Mouse (Mus musculus): ENCODE measurements around the gene Dmrtc1b. TPM values are rescaled to one million over a fixed set of nuclear protein-coding genes. Genes with fewer than 3 reads are reported as not detected.
A peak's percentile ranks its signal among the peaks of the same experiment; 100 is the strongest.
"Not testable (repeated sequence)": the region's sequence is repeated elsewhere in the genome, so short reads cannot be mapped to it uniquely, and the experiment has no call there.

Dmrtc1b gene
- not detected in 2 replicates for polyA plus RNA-seq (2016; fragmentation: Nextera tagmentation; extraction: Ambion mirVana)

DNA sequence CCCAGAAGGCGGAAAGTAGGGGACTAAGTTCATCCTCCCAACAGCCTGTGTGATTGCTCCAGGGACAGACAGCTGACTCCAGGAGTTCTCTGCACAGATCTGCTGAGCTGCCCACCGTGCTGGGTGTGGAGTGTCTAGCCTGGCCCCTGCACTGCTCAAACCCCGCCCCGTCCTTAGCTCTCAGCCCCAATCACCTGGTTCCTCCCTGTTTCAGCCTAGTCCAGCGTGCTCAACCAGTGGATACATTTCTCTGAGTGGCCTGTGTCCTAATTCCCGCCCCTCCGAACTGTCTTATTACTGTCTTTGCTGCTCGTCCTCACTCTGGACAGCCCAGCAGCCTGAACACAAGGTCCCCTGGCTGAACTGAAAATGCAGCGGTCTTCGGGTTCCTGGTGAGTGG lies at the start of gene Dmrtc1b, which contains the start of gene Gm9112:
Gene Dmrtc1b, plus strand, starts transcription at position 331 of the 400 bp plus-strand sequence.
Gene Gm9112, minus strand, starts transcription at position 101 of the 400 bp plus-strand sequence.
- H3K27ac ChIP-seq; H3K36me3 ChIP-seq (replicated peaks); H3K4me3 ChIP-seq; DNase-seq (ENCODE audit: extremely low spot score, low spot score); H3K9me3 ChIP-seq; H3K4me1 ChIP-seq: not testable (repeated sequence)
- 87% methylated on average over 9 of the region's 10 CpGs for WGBS
- H3K27me3 ChIP-seq (ENCODE audit: poor library complexity, severe bottlenecking): peaks cover 61% of the 10 kb centered on the region

DNA sequence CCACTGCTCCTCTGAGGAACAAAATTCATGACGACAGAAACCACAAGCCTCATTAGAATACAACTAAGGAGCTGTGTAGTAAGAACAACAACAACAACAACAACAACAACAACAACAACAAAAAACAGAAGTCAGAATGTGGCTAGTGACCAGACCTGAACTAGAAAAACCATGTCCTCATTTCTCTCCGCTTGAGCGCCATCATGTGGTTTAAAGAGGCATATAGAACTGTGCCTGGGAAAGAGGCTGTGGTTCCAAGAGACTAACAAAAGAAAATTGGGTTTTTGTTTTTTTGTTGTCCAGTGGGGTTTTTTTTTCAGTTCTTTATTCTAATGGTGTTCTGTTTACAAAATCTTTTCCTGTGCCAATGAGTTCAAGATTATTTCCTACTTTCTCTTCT lies 47.0 kb upstream of the Dmrtc1b start:
- Histone ChIP-seq H3K9me3 (no peaks in the 10 kb centered on the region), H3K27me3 (ENCODE audit: poor library complexity, severe bottlenecking) (peaks cover 29% of the 10 kb centered on the region), H3K36me3 (replicated peaks) (no peaks in the 10 kb centered on the region), H3K27ac (no peak overlapping the region), H3K4me1 (no peaks in the 10 kb centered on the region), H3K4me3 (no peak overlapping the region)
- WGBS: 17% methylated on average over 3 of the region's 3 CpGs
- DNase-seq (ENCODE audit: extremely low spot score, low spot score): no peak

DNA sequence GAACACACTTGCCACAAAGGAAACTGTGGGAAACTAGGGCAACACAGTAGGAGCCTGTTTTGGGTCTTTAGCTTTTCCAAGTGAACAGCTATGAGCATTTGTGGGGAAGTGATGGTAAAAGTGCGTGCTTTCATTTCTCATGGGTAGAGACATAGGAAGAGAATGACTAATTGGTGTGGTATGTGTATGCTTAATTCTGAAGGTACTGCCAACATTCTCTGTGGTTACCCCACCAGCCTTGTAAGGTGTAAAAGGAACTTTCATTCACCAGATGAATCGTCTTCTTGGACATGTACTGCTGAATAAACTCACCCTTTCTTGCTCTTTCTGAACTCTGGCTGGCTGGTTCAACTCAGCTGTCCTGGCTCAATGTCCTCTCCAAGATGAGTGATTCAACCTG lies 41.0 kb upstream of the Dmrtc1b start:
- Histone ChIP-seq H3K27ac (no peak overlapping the region), H3K27me3 (ENCODE audit: poor library complexity, severe bottlenecking) (peaks cover 44% of the 10 kb centered on the region), H3K9me3 (no peaks in the 10 kb centered on the region), H3K4me3 (no peak overlapping the region), H3K36me3 (replicated peaks) (no peaks in the 10 kb centered on the region), H3K4me1 (no peaks in the 10 kb centered on the region)
- no peak for DNase-seq (ENCODE audit: extremely low spot score, low spot score)
- WGBS: 78% methylated on average over 2 of the region's 2 CpGs

DNA sequence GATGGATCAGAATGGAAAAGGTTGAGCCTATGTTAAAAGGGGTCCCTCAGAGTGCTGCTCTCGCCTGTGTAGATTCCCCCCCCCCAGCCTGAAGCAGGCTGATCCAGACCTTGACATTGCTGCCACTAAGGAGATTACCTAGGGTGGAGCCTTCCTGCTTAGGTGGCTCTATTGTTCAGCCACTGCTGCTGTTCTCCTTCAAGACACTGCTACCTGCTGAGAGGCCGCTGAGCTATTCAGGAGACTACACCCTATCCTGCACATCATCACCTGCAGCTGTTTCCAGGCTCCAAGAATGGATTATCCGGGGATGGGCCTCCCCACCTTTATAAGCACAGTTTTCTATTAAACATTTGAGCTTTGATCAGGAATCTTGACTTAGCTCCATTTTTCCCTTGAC lies 23.0 kb upstream of the Dmrtc1b start:
- H3K4me3 ChIP-seq; H3K4me1 ChIP-seq; H3K9me3 ChIP-seq; H3K27ac ChIP-seq; DNase-seq (ENCODE audit: extremely low spot score, low spot score); H3K36me3 ChIP-seq (replicated peaks): not testable (repeated sequence)
- 36% methylated on average over 3 of the region's 3 CpGs for WGBS
- H3K27me3 ChIP-seq (ENCODE audit: poor library complexity, severe bottlenecking): peaks cover 27% of the 10 kb centered on the region

DNA sequence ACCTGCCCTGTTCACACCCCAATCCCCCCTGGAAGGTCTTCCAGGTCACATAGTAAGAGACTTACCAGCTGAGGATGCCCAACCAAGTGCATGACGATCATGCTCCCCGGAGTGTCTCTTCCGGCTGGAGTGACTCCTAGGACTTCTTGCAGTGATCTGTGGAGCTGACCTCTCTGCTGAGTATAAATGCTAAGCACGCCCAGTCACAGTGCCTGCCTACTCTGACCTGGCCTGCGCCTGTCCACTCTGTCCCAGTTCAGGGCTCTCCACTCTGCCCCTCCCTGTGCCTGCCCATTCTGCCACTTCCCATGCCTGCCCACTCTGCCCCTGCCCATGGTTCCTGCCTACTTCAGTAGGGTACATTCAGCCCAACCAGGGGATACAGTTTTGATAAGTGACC lies 20.8 kb upstream of the Dmrtc1b start, which contains the start of gene Gm3880:
Gene Gm3880, minus strand, starts transcription at position 101 of the 400 bp plus-strand sequence.
- not testable (repeated sequence) for H3K27ac ChIP-seq; H3K9me3 ChIP-seq; H3K4me3 ChIP-seq; H3K4me1 ChIP-seq; DNase-seq (ENCODE audit: extremely low spot score, low spot score); H3K36me3 ChIP-seq (replicated peaks)
- 93% methylated on average over 5 of the region's 5 CpGs for WGBS
- peaks cover 31% of the 10 kb centered on the region for H3K27me3 ChIP-seq (ENCODE audit: poor library complexity, severe bottlenecking)

DNA sequence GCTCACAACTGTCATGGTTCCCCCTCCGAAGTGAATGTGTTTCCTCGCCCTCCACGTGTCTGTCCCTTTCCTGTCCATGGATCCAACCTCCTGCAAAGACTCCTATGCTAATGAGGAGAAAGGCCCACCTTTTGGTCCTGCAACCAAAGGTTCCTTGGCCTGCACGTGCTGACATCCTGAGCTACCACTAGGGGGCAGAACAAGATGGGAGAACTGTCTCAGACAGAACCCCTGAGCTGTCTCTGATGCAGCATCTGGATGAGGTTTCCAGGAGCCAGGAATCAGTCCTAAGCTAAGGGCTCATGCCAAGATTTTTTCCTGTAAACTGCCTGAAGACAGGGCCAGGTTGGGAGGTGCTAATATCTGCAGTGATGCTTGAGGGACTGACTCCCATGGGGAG lies 18.4 kb upstream of the Dmrtc1b start:
- H3K9me3 ChIP-seq; H3K4me3 ChIP-seq; H3K4me1 ChIP-seq; H3K27ac ChIP-seq; H3K36me3 ChIP-seq (replicated peaks): not testable (repeated sequence)
- DNase-seq (ENCODE audit: extremely low spot score, low spot score): peak; percentile 15
- H3K27me3 ChIP-seq (ENCODE audit: poor library complexity, severe bottlenecking): peaks cover 44% of the 10 kb centered on the region
- 29% methylated on average over 4 of the region's 4 CpGs for WGBS

DNA sequence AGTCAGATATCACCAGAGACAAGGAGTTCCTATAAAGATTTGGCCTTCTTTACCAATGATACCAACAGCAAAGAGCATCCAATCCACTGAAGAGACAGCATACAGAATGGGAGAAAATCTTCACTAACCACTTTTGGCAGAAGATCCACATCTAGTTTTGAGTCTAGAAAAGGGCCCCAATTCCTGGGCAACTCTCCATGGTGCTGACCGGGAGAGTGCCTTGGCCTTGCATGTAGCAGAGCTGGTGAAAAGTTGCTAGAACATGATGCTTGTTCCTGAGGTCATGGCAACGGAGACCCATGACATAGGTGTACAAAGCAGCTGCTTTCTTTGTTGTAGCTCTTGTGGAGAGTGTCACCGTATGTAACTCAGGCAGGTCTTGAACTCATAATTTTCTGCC lies 7.0 kb upstream of the Dmrtc1b start:
- not testable (repeated sequence) for DNase-seq (ENCODE audit: extremely low spot score, low spot score); H3K9me3 ChIP-seq; H3K27ac ChIP-seq; H3K36me3 ChIP-seq (replicated peaks); H3K4me3 ChIP-seq; H3K4me1 ChIP-seq
- peaks cover 35% of the 10 kb centered on the region for H3K27me3 ChIP-seq (ENCODE audit: poor library complexity, severe bottlenecking)
- WGBS: 77% methylated on average over 3 of the region's 3 CpGs

DNA sequence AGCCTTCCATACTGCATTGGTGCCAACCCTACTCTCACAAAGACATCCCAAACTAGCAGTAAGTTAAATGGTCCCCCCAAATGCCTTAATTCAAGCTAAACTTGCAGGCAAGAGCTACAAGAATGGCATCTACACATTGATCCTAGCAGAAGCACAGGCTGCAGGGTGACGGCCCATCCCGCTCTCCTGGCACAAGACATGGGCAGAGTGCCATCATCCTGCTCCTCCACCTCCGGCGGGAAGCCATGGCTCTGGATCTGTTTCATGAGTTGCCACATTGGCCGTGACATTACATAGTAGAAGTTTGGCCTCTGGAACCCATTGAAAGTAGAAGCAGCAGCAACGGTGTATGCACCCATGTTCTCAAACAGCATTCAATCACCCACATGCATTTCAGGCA lies 16.6 kb downstream of the Dmrtc1b start:
- 94% methylated on average over 6 of the region's 6 CpGs for WGBS
- H3K36me3 ChIP-seq (replicated peaks); H3K4me1 ChIP-seq; H3K4me3 ChIP-seq; H3K9me3 ChIP-seq; H3K27ac ChIP-seq; DNase-seq (ENCODE audit: extremely low spot score, low spot score): not testable (repeated sequence)
- peaks cover 32% of the 10 kb centered on the region for H3K27me3 ChIP-seq (ENCODE audit: poor library complexity, severe bottlenecking)

Other genes with a start within 250 kb of the Dmrtc1b start
- gene Hdac8, start 202.5 kb upstream of the Dmrtc1b start, polyA plus RNA-seq (2016; fragmentation: Nextera tagmentation; extraction: Ambion mirVana): 8.1 and 8.9 TPM in 2 replicates
- 6.4 and 7.2 TPM in 2 replicates for gene Phka1, start 63.6 kb upstream of the Dmrtc1b start, polyA plus RNA-seq (2016; fragmentation: Nextera tagmentation; extraction: Ambion mirVana)
- gene Gm3880, start 20.9 kb upstream of the Dmrtc1b start, polyA plus RNA-seq (2016; fragmentation: Nextera tagmentation; extraction: Ambion mirVana): not detected in 2 replicates
- gene Gm9112, start 230 bp upstream of the Dmrtc1b start, polyA plus RNA-seq (2016; fragmentation: Nextera tagmentation; extraction: Ambion mirVana): not detected in 2 replicates
- not detected in 2 replicates for gene Dmrtc1c1, start 95.1 kb downstream of the Dmrtc1b start, polyA plus RNA-seq (2016; fragmentation: Nextera tagmentation; extraction: Ambion mirVana)
- gene Dmrtc1c2, start 146.8 kb downstream of the Dmrtc1b start, polyA plus RNA-seq (2016; fragmentation: Nextera tagmentation; extraction: Ambion mirVana): not detected in 2 replicates
- gene 1700031F05Rik, start 160.1 kb downstream of the Dmrtc1b start, polyA plus RNA-seq (2016; fragmentation: Nextera tagmentation; extraction: Ambion mirVana): not detected in 2 replicates
- 0.16 TPM in 1 of 2 replicates, not detected in the other for gene Dmrtc1a, start 200.8 kb downstream of the Dmrtc1b start, polyA plus RNA-seq (2016; fragmentation: Nextera tagmentation; extraction: Ambion mirVana)
- gene 1700011M02Rik, start 201.0 kb downstream of the Dmrtc1b start, polyA plus RNA-seq (2016; fragmentation: Nextera tagmentation; extraction: Ambion mirVana): not detected in 2 replicates
- not detected in 2 replicates for gene 1700018G05Rik, start 220.5 kb downstream of the Dmrtc1b start, polyA plus RNA-seq (2016; fragmentation: Nextera tagmentation; extraction: Ambion mirVana)